Mouse (Mus musculus): ENCODE data around the gene Araf.
"Not testable (repeated sequence)": the region's sequence is repeated elsewhere in the genome, so short reads cannot be mapped to it uniquely, and the experiment has no call there.

Gene Araf

GRCm38 (mm10) chrX:20797681-20798080, at the start of gene Araf:
Araf (plus strand) TSS chrX:20797814.
- DNase-seq (ENCODE audit: low read depth) = no peak

- DNase-seq (ENCODE audit: low read depth) = no peak
Measured at GRCm38 (mm10) chrX:20748829-20749228, 48.8 kb upstream of the Araf start.

GRCm38 (mm10) chrX:20761201-20761600, 36.4 kb upstream of the Araf start:
- no peak for DNase-seq (ENCODE audit: low read depth)

GRCm38 (mm10) chrX:20770697-20771381, 26.8 kb upstream of the Araf start:
- peak; percentile 41 for DNase-seq (ENCODE audit: low read depth)

GRCm38 (mm10) chrX:20771666-20772065, 25.9 kb upstream of the Araf start:
- DNase-seq (ENCODE audit: low read depth) = no peak

- no peak for DNase-seq (ENCODE audit: low read depth)
Measured at GRCm38 (mm10) chrX:20775271-20776016, 22.2 kb upstream of the Araf start.

GRCm38 (mm10) chrX:20777619-20778018, 20.0 kb upstream of the Araf start:
- DNase-seq (ENCODE audit: low read depth) = no peak

GRCm38 (mm10) chrX:20787309-20787708, 10.3 kb upstream of the Araf start:
- no peak for DNase-seq (ENCODE audit: low read depth)

- no peak for DNase-seq (ENCODE audit: low read depth)
Measured at GRCm38 (mm10) chrX:20792417-20792816, 5.2 kb upstream of the Araf start.

- no peak for DNase-seq (ENCODE audit: low read depth)
Measured at GRCm38 (mm10) chrX:20793230-20793629, 4.4 kb upstream of the Araf start.

GRCm38 (mm10) chrX:20794229-20794628, 3.4 kb upstream of the Araf start:
- no peak for DNase-seq (ENCODE audit: low read depth)

GRCm38 (mm10) chrX:20798141-20798796, 655 bp downstream of the Araf start:
- DNase-seq (ENCODE audit: low read depth) = no peak

GRCm38 (mm10) chrX:20798797-20799147, 1.2 kb downstream of the Araf start:
- DNase-seq (ENCODE audit: low read depth) = no peak

- no peak for DNase-seq (ENCODE audit: low read depth)
Measured at GRCm38 (mm10) chrX:20801456-20801855, 3.8 kb downstream of the Araf start.

GRCm38 (mm10) chrX:20804301-20804700, 6.7 kb downstream of the Araf start:
- not testable (repeated sequence) for DNase-seq (ENCODE audit: low read depth)

- no peak for DNase-seq (ENCODE audit: low read depth)
Measured at GRCm38 (mm10) chrX:20806295-20806694, 8.7 kb downstream of the Araf start.

GRCm38 (mm10) chrX:20816974-20817373, 19.4 kb downstream of the Araf start:
- peak; percentile 36 for DNase-seq (ENCODE audit: low read depth)

GRCm38 (mm10) chrX:20819204-20819628, 21.6 kb downstream of the Araf start:
- DNase-seq (ENCODE audit: low read depth) = peak; percentile 41

GRCm38 (mm10) chrX:20819708-20820426, 22.3 kb downstream of the Araf start:
- peak; percentile 62 for DNase-seq (ENCODE audit: low read depth)

GRCm38 (mm10) chrX:20828934-20829333, 31.3 kb downstream of the Araf start:
- DNase-seq (ENCODE audit: low read depth) = no peak

GRCm38 (mm10) chrX:20847232-20847631, 49.6 kb downstream of the Araf start:
- no peak for DNase-seq (ENCODE audit: low read depth)

GRCm38 (mm10) chrX:20847816-20848215, 50.2 kb downstream of the Araf start:
- no peak for DNase-seq (ENCODE audit: low read depth)

Measured in fibroblast of lung, adult 2 months (primary cell).